Mouse (Mus musculus) urinary bladder, postnatal 4 days (tissue): ENCODE results near the gene Sardh.

Experiments used
- DNase-seq, 2 experiments: peaks; one replicate each; pipeline ENCODE4 v3.0.0; 2021 to 2022; ENCODE audit warnings: low spot score in 2 of 2

Sardh gene

GRCm38 (mm10) chr2:27248211-27248610 is at the start of gene Sardh:
TSS of gene Sardh (minus strand) at chr2:27248337.
- DNase-seq, result no peak

- DNase-seq, result no peak
Measured at GRCm38 (mm10) chr2:27296656-27297406, 48.7 kb upstream of the Sardh start.

- DNase-seq, result no peak
Measured at GRCm38 (mm10) chr2:27294777-27295176, 46.6 kb upstream of the Sardh start.

GRCm38 (mm10) chr2:27289019-27289418 is 40.9 kb upstream of the Sardh start:
- DNase-seq, result peak; percentile 69 to 82

GRCm38 (mm10) chr2:27286971-27287710 is 39.0 kb upstream of the Sardh start:
- DNase-seq, result no peak

- DNase-seq, result no peak
Measured at GRCm38 (mm10) chr2:27284441-27284840, 36.3 kb upstream of the Sardh start.

- DNase-seq, result no peak
Measured at GRCm38 (mm10) chr2:27281771-27282170, 33.6 kb upstream of the Sardh start.

- peak; percentile 53 to 73 for DNase-seq
Measured at GRCm38 (mm10) chr2:27280920-27281611, 32.9 kb upstream of the Sardh start.

GRCm38 (mm10) chr2:27278859-27279258 is 30.7 kb upstream of the Sardh start:
- no peak for DNase-seq

- no peak for DNase-seq
Measured at GRCm38 (mm10) chr2:27268325-27268724, 20.2 kb upstream of the Sardh start.

- no peak for DNase-seq
Measured at GRCm38 (mm10) chr2:27265819-27266218, 17.7 kb upstream of the Sardh start.

- DNase-seq, result no peak
Measured at GRCm38 (mm10) chr2:27262984-27263383, 14.8 kb upstream of the Sardh start.

GRCm38 (mm10) chr2:27251434-27251833 is 3.3 kb upstream of the Sardh start:
- no peak for DNase-seq

- no peak for DNase-seq
Measured at GRCm38 (mm10) chr2:27247487-27247863, 662 bp downstream of the Sardh start.

- peak; percentile 92 for DNase-seq
Measured at GRCm38 (mm10) chr2:27246712-27247486, 1.2 kb downstream of the Sardh start.

- DNase-seq, result no peak
Measured at GRCm38 (mm10) chr2:27245947-27246346, 2.2 kb downstream of the Sardh start.

GRCm38 (mm10) chr2:27237342-27237741 is 10.8 kb downstream of the Sardh start:
- DNase-seq, result peak; percentile 39 to 71

GRCm38 (mm10) chr2:27235729-27236128 is 12.4 kb downstream of the Sardh start:
- DNase-seq, result peak; percentile 67 to 79

- DNase-seq, result no peak
Measured at GRCm38 (mm10) chr2:27232376-27232775, 15.8 kb downstream of the Sardh start.

GRCm38 (mm10) chr2:27229481-27230105 is 18.5 kb downstream of the Sardh start:
- no peak for DNase-seq

GRCm38 (mm10) chr2:27228809-27229480 is 19.2 kb downstream of the Sardh start:
- DNase-seq, result no peak
